Mouse (Mus musculus) neural tube, embryonic 14.5 days (tissue): ENCODE measurements around the gene Prnd. TPM values are rescaled to one million over a fixed set of nuclear protein-coding genes. Genes with fewer than 3 reads are reported as not detected.

ENCODE experiments used
- ATAC-seq: fragments of 200-750 bp; cut with Nextera tagmentation; 2 replicates; pipeline ENCODE4 v1.8.0; 2017; ENCODE audit warnings: low read depth, mild to moderate bottlenecking, moderate TSS enrichment, moderate library complexity
- H3K27ac ChIP-seq: fragments of 300-500 bp; sonication (generic); 2 replicates; pipeline ENCODE4 v1.5.1; 2014; ENCODE audit warnings: low read depth, mild to moderate bottlenecking, control low read depth, low read length, moderate library complexity, mixed read lengths
- H3K27me3 ChIP-seq: fragments of 300-500 bp; sonication (generic); 2 replicates; pipeline ENCODE4 v1.6.1; 2014; ENCODE audit warnings: low read length; ENCODE audit not compliant: control insufficient read depth, insufficient read depth
- H3K36me3 ChIP-seq: fragments of 300-500 bp; sonication (generic); 2 replicates; pipeline ENCODE4 v1.6.1; 2014; ENCODE audit warnings: low read length, mixed read lengths; ENCODE audit not compliant: control insufficient read depth, insufficient read depth
- H3K4me1 ChIP-seq: fragments of 300-500 bp; sonication (generic); 2 replicates; pipeline ENCODE4 v1.6.1; 2014; ENCODE audit warnings: low read length; ENCODE audit not compliant: control insufficient read depth, insufficient read depth
- H3K4me2 ChIP-seq: fragments of 300-500 bp; sonication (generic); 2 replicates; pipeline ENCODE4 v1.6.1; 2014; ENCODE audit warnings: mild to moderate bottlenecking, low read depth, low read length, control low read depth
- H3K4me3 ChIP-seq: fragments of 300-500 bp; sonication (generic); 2 replicates; pipeline ENCODE4 v1.5.1; 2014; ENCODE audit warnings: low read depth, low read length, control low read depth, mixed read lengths
- H3K9ac ChIP-seq: fragments of 300-500 bp; sonication (generic); replicated peaks from 2 replicates; pipeline ENCODE4 v1.6.1; 2014; ENCODE audit warnings: low read depth, mild to moderate bottlenecking, control low read depth, low read length, mixed read lengths
- H3K9me3 ChIP-seq: fragments of 300-500 bp; sonication (generic); 2 replicates; pipeline ENCODE4 v1.6.1; 2016; ENCODE audit warnings: low read length; ENCODE audit not compliant: control insufficient read depth
- WGBS: fragments of 180-500 bp; shearing (Covaris S2); extraction: QIAGEN DNeasy Blood & Tissue Kit; methylation state at CpG from one replicate; pipeline ENCODE4 v1.1.7; 2014; 5-methylcytosine and 5-hydroxymethylcytosine counted together
- polyA plus RNA-seq: library from polyadenylated mRNA; unstranded; fragments of >200 nt; fragmentation: Nextera tagmentation; extraction: Ambion mirVana; gene quantifications from 2 replicates; pipeline ENCODE4 v1.2.1, GENCODE M21; 2014

The Prnd gene
- polyA plus RNA-seq, 1 experiment from 2014 or later: 4.8 TPM

DNA sequence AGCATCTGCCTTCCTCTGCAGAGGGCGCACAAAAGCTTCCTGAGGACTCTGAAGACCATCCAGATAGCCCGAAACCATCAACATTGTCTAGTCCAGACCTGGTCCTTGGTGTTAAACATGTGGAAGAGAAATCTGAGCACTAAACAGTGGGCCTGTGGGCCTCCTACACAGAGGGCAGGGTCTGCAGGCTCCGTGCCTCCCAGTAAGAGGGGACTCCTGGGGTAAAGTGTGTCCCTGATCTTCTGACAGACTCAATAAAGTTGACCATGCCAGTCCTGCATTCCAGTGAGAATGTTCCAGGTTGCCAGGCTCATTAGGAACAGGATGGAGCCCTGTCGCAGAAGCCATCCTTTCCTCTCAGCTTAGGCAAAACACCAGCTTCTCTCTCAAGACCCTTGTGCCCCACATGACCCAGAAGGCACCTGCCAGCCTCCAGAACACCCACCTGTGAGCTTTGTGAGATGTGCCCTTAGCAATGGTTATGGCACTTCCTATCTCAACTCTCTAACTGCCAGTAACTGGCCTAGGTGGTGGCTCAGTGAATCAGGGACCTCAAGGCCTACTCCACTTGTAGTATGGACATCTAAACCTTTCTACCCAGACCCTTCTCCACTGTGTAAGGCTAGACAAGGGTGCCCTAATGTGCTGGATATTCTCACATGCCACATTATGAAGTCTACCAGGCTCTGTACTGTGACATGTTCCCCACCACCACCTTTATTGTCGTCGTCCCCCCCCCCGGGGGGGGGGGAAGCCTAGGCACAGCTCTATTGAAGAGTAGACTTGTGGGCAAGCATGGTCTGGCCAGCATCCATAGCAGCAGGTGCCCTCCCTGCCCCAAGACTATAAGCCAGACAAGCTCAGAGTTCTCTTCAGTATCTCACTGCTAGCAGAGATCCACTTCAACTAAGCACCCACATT is 5.9 kb downstream of the Prnd start:
- H3K27ac ChIP-seq: no peak overlapping the region
- H3K27me3 ChIP-seq: peaks cover 11% of the 10 kb centered on the region
- H3K9me3 ChIP-seq: no peaks in the 10 kb centered on the region
- H3K4me2 ChIP-seq: no peak overlapping the region
- no peak overlapping the region for H3K4me3 ChIP-seq
- H3K36me3 ChIP-seq: no peaks in the 10 kb centered on the region
- 90% methylated on average over 7 of the region's 7 CpGs for WGBS
- no peak for ATAC-seq
- H3K4me1 ChIP-seq: no peaks in the 10 kb centered on the region
- no peak overlapping the region for H3K9ac ChIP-seq

DNA sequence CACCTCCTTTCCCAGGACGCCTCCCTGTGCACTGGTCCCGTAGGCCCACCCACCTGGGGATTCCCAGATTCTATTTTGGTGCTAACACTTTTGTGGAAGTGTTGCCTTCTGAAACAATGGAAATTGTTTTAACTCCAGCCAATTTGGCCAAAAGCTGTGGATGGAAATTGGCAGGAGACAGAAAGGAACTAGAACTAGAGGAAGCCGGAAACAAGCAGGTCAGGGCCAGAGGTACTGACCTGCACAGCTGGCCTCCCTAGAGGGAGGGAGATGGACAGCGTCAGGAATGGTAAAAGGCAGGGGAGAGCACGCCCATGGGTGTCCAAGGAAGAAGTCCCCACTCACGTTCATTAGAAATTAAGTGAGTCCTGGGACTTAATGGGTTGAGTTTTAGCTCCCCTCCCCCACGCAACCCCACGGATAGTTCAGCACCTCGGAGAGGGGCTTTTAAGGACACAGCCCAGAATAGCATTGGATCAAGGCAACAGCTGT is 7.1 kb downstream of the Prnd start:
- peaks cover 10% of the 10 kb centered on the region for H3K27me3 ChIP-seq
- H3K27ac ChIP-seq: no peak overlapping the region
- H3K36me3 ChIP-seq: no peaks in the 10 kb centered on the region
- no peak for ATAC-seq
- WGBS: 68% methylated on average over 9 of the region's 9 CpGs
- H3K4me3 ChIP-seq: no peak overlapping the region
- H3K9me3 ChIP-seq: no peaks in the 10 kb centered on the region
- H3K4me1 ChIP-seq: no peaks in the 10 kb centered on the region
- H3K9ac ChIP-seq: no peak overlapping the region
- H3K4me2 ChIP-seq: no peak overlapping the region

GRCm38 (mm10) chr2:131961671-131962070 is 11.0 kb downstream of the Prnd start:
- no peak overlapping the region for H3K27ac ChIP-seq
- no peak for ATAC-seq
- 81% methylated on average over 2 of the region's 2 CpGs for WGBS
- H3K9me3 ChIP-seq: no peaks in the 10 kb centered on the region
- H3K4me1 ChIP-seq: no peaks in the 10 kb centered on the region
- H3K9ac ChIP-seq: no peak overlapping the region
- no peak overlapping the region for H3K4me3 ChIP-seq
- H3K4me2 ChIP-seq: no peak overlapping the region
- no peaks in the 10 kb centered on the region for H3K27me3 ChIP-seq
- no peaks in the 10 kb centered on the region for H3K36me3 ChIP-seq

DNA sequence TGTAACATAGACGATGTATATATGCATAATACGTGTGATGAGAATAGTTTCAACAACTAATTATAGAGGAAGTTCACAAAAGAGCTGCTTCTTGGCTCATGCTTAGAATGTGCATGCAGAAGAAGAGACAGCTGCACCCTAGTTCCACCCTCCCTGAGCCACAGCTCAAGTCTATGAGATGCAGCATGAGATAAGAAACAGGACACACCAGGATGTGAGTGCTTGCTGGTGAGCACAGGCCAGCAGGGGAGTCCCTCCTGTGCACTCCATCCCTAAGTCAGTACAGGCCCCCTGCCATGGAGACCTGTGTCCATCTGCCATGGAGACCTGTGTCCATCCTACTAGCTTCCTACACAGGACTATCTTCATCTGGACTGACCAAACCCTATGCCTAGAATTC is 19.9 kb downstream of the Prnd start:
- Histone ChIP-seq H3K27ac (no peak overlapping the region), H3K9me3 (no peaks in the 10 kb centered on the region), H3K4me2 (no peak overlapping the region), H3K4me1 (no peaks in the 10 kb centered on the region), H3K4me3 (no peak overlapping the region), H3K27me3 (no peaks in the 10 kb centered on the region), H3K36me3 (no peaks in the 10 kb centered on the region), H3K9ac (no peak overlapping the region)
- 88% methylated on average over 2 of the region's 2 CpGs for WGBS
- ATAC-seq: no peak

- ATAC-seq: no peak
- no peak overlapping the region for H3K9ac ChIP-seq
Observed at GRCm38 (mm10) chr2:131971098-131971497, 20.4 kb downstream of the Prnd start.

GRCm38 (mm10) chr2:131976663-131977062 is 26.0 kb downstream of the Prnd start:
- Histone ChIP-seq H3K4me1 (no peaks in the 10 kb centered on the region), H3K4me3 (no peak overlapping the region), H3K4me2 (no peak overlapping the region), H3K9me3 (no peaks in the 10 kb centered on the region), H3K27ac (no peak overlapping the region), H3K36me3 (no peaks in the 10 kb centered on the region), H3K27me3 (no peaks in the 10 kb centered on the region), H3K9ac (no peak overlapping the region)
- 76% methylated on average over 3 of the region's 3 CpGs for WGBS
- no peak for ATAC-seq

More at GRCm38 (mm10) chr2:131971098-131971497, 20.4 kb downstream of the Prnd start:
- Histone ChIP-seq H3K27me3 (no peaks in the 10 kb centered on the region), H3K4me2 (no peak overlapping the region), H3K36me3 (no peaks in the 10 kb centered on the region), H3K4me3 (no peak overlapping the region), H3K27ac (no peak overlapping the region), H3K4me1 (no peaks in the 10 kb centered on the region), H3K9me3 (no peaks in the 10 kb centered on the region)
- 83% methylated on average over 4 of the region's 4 CpGs for WGBS

- H3K36me3 ChIP-seq: no peaks in the 10 kb centered on the region
- H3K27me3 ChIP-seq: no peaks in the 10 kb centered on the region
- 0 out of 2 replicates have a peak, but pooled peaks have one; percentile 19 for ATAC-seq
- 50% methylated on average over 9 of the region's 9 CpGs for WGBS
- no peak overlapping the region for H3K27ac ChIP-seq
- no peaks in the 10 kb centered on the region for H3K4me1 ChIP-seq
- no peak overlapping the region for H3K9ac ChIP-seq
- H3K4me2 ChIP-seq: no peak overlapping the region
- H3K9me3 ChIP-seq: no peaks in the 10 kb centered on the region
- H3K4me3 ChIP-seq: no peak overlapping the region
Observed at GRCm38 (mm10) chr2:131980866-131981265, 30.2 kb downstream of the Prnd start.

DNA sequence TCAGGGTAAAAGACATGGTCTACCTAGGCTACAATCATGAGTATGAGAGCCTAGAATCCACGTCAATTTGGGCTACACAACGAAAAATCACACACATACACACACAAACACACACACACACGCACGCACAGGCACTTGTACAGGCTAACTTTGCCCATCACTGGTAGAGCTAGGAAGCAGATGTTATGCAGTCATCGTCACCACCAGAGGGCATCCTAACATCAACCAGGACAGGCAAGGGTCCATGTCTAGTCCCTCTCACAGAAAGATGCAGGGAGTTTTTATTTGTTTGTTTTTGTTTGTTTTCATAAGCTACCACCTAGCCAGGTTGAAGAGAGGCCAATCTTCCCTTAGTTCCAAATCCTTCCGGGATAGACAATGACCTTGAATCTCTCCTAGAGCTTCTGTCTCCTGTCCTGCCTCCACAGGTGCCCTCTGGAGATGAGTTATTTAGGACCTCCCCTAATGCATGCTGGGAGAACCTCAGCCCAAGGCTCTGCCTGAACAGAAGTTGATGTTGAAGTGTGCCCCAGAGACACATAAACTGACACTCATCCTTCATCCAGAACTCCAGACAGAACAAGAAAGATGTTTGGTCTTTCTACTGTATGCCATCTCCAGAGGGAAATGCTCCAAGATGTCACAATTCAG is 32.0 kb downstream of the Prnd start:
- WGBS: 22% methylated on average over 6 of the region's 6 CpGs
- no peaks in the 10 kb centered on the region for H3K36me3 ChIP-seq
- no peak overlapping the region for H3K9ac ChIP-seq
- no peaks in the 10 kb centered on the region for H3K9me3 ChIP-seq
- H3K4me1 ChIP-seq: no peaks in the 10 kb centered on the region
- ATAC-seq: peak; percentile 91
- H3K27ac ChIP-seq: no peak overlapping the region
- H3K27me3 ChIP-seq: no peaks in the 10 kb centered on the region
- H3K4me2 ChIP-seq: no peak overlapping the region
- no peak overlapping the region for H3K4me3 ChIP-seq

DNA sequence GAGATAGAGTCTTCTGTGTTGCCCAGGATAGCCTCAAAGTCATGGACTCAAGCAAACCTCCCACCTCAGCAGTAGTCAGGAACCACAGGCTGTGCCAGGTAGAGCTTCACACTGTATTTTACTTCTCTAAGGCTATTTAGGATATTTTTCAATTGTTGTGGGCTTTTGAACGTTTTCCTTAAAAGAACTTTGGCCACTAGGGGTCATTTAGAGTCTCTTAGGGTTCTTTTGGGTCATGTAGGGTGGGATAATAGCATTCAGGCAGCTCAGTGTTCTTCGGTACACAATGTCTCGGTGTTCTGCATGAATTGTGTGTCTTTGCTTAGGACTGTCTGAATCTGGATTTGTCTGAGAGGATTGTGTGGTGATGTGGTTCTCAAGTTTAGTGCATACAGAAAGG is 37.3 kb downstream of the Prnd start:
- WGBS: 57% methylated on average over 3 of the region's 3 CpGs
- no peak for ATAC-seq
- Histone ChIP-seq H3K4me2 (no peak overlapping the region), H3K4me1 (no peaks in the 10 kb centered on the region), H3K27me3 (no peaks in the 10 kb centered on the region), H3K36me3 (no peaks in the 10 kb centered on the region), H3K4me3 (no peak overlapping the region), H3K9ac (no peak overlapping the region), H3K27ac (no peak overlapping the region), H3K9me3 (no peaks in the 10 kb centered on the region)
